Mouse (Mus musculus) layer of hippocampus, adult 9-10 months (tissue): ENCODE results near the gene Trim38.
"Not testable (repeated sequence)": the region's sequence is repeated elsewhere in the genome, so short reads cannot be mapped to it uniquely, and the experiment has no call there.

ENCODE experiments used
- DNase-seq: peaks from one replicate; pipeline ENCODE4 v3.0.0; 2022; ENCODE audit warnings: low spot score

Trim38 gene

DNA sequence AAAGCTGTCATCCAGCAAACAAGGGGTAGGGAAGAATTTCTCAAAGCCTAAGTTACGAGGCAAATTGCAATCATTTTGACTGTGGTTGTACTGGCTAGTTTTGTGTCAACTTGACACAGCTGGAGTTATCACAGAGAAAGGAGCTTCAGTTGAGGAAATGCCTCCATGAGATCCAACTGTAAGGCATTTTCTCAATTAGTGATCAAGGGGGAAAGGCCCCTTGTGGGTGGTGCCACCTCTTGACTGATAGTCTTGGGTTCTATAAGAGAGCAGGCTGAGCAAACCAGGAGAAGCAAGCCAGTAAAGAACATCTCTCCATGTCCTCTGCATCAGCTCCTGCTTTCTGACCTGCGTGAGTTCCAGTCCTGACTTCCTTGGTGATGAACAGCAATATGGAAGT lies at the start of gene Trim38:
Gene Trim38, plus strand, starts transcription at position 301 of the 400 bp plus-strand sequence.
- not testable (repeated sequence) for DNase-seq

DNA sequence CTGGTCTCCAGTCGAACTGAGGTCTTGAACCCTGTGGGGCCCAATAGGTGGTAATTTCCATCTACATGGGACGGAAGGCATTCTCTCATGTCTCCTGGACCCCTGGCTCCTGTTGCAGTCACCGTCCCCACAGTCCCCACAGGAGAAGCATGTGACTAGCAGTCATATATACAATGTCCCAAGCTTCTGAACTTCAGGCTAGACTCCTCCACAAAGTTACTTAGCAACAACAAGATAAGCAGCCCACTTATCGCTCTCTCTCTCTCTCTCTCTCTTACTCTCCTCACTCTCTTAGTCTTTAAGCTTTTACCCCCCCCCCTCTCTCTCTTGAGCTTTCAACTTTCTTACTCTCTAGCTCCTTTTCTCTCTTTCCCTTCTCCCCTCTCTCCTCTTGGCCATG lies 45.5 kb upstream of the Trim38 start:
- no peak for DNase-seq

- no peak for DNase-seq
These were observed 44.5 kb upstream of the Trim38 start for GRCm38 (mm10) chr13:23725213-23725612.

DNA sequence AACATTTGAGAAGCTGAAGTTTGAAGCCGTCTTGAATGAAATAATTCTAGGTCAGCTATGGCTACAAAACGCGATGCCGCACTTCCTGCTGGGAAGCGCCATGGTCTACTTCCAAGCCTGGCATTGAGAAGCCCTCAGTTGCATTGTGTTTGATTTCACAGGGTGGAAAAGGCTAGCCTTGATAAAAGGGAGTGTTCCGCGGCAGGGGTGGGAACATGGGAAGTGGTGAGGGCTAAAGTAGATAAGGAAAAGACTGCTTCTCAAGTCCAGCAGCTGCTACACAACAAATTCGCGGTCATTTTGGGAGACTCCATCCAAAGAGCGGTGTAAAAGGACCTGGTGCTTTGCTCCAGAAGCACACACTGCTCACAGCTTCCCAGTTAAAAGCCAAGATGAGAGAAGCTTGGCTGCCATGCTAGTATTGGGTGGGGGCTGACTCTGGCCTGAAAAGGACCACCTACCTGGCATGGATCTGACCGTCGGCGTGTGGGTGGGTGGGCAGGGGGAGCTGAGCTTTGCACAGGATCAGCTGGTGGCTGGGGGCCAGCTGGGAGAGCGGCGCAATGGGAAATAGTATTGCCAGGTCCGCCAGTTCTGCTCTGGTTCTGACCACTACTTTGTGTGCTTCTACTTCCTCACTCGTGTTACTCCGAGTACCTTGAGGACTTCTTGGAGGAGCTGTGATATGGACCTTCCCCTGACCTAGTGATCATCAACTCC lies 41.1 kb upstream of the Trim38 start:
- DNase-seq = no peak

DNA sequence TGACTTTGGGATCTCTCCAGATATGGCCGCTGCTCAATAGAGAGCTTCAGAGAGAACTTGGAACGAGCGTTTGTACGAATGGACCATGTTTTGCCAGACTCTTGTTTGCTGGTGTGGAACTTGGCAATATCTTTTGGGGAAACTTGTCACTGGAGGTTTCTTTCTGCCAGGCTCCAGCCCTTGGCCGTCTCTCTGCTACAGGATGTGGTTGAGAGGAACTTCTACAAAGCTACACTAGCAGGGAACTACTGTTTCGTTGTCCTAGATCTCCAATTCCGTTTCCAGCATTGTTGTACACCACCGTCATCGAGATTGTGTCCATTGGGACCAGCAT lies 40.6 kb upstream of the Trim38 start:
- no peak for DNase-seq

GRCm38 (mm10) chr13:23729706-23730105 lies 40.0 kb upstream of the Trim38 start:
- DNase-seq = no peak

GRCm38 (mm10) chr13:23730479-23730878 lies 39.2 kb upstream of the Trim38 start:
- DNase-seq = no peak

GRCm38 (mm10) chr13:23732156-23732804 lies 37.4 kb upstream of the Trim38 start:
- DNase-seq = no peak

- DNase-seq = no peak
These were observed 32.6 kb upstream of the Trim38 start for GRCm38 (mm10) chr13:23737091-23737490.

DNA sequence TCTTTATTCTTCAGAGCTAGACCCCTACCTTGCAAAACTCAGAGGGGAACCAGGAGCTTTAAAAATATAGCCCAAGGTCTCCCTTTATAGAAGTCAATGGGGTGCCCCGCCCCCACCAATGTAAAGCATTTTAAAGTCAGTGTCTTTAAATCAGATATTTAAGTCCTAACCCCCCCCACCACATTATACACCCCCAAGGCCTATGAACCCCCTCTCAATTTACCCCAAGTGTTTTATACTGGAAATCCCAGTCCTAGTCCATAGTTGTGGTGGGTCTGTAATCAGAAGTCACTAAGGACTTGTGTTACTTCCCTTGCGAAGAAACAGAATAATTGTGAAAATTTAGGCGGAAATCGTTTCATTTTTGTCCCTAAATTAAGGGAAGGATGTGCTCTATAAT lies 31.7 kb upstream of the Trim38 start:
- DNase-seq = no peak

GRCm38 (mm10) chr13:23738677-23739068 lies 31.0 kb upstream of the Trim38 start, which contains the start of gene Hist1h1c:
Gene Hist1h1c, plus strand, starts transcription at chr13:23738808.
- DNase-seq = peak; percentile 69

DNA sequence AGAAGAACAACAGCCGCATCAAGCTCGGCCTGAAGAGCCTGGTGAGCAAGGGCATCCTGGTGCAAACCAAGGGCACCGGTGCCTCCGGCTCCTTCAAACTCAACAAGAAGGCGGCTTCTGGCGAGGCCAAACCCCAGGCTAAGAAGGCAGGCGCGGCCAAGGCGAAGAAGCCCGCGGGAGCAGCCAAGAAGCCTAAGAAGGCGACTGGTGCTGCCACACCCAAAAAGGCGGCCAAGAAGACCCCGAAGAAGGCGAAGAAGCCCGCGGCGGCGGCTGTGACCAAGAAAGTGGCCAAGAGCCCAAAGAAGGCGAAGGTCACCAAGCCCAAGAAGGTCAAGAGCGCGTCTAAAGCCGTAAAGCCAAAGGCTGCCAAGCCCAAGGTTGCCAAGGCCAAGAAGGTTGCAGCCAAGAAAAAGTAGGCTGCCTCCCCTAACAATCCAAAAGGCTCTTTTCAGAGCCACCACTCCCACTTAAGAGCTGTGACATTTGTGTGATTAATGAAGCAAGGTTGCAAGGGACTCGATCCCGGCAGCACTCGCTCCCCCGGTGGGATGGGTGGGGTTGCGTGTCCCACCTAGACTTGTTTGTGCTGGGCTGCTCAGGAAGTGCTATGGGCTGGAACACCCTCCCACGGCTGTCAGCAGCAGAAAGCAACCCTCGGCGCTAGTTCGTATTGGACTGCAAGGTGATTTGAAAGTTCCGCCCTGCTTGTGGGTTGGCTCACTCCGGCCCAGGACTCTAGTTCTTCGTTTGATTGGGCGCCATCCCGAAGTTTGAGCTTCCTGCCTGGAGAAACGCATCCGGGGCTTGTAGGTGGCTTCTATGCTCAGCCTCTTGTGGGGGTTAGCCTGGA lies 30.4 kb upstream of the Trim38 start:
- peak; percentile 89 for DNase-seq

DNA sequence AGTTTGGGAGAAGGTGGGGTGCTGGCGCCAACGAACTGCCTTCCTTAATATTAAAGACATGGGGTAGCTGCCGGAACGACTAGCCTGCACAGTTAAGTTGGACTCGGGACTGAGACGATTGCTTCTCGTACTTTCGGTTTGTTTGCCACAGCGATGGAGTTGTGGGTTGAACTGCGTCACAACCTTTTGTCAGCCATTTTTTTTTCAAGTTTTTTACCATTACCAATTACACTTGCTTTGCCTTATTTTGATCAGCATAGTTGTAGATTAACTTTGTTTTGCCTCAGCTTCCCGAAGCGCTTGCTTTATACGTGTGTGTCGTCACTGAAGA lies 29.8 kb upstream of the Trim38 start:
- no peak for DNase-seq

DNA sequence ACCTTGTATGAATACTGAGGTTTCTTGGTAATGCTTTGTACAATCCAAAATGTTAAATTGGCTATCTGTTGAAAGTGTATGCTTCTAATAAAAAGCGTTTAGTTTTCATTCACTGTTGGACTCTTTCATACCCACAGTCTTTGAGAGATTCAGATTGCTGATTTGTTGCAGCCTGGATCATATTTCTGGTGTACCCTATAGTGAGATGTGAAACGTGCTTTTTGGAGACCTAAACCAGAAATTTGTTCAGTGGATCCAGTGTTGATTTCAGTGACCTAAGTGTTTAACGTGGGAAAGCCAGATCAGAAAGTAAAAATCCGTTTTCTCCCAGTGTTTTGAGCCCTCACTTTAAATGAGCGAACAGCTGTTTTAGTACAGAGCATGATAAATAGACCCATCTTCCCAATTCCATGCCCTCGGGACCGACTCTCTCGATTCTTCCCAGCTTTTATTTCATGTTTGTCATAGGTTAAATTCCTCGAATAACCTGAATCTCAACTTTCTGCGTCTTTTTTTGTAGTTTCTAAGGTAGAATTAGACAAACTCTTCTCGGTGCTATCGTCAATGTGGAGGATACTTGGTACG lies 29.4 kb upstream of the Trim38 start:
- no peak for DNase-seq

DNA sequence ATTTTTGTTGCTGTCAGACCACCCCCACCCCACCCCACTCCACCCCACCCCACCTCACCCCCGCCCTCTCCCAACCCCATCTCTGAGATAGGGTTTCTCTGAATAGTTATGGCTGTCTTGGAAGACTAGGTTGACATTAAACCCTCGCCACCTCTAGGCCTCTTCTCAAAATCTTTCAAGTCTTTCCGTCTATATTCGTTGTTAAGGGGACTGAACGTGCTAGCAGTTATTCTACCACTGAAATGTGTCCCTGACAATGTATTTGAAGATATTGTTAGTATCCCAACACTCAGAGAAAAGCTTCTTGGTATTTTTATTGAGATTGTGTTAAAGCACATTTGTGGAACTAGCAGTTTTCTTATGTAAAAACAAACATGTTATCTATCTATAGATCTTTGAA lies 28.8 kb upstream of the Trim38 start:
- no peak for DNase-seq

DNA sequence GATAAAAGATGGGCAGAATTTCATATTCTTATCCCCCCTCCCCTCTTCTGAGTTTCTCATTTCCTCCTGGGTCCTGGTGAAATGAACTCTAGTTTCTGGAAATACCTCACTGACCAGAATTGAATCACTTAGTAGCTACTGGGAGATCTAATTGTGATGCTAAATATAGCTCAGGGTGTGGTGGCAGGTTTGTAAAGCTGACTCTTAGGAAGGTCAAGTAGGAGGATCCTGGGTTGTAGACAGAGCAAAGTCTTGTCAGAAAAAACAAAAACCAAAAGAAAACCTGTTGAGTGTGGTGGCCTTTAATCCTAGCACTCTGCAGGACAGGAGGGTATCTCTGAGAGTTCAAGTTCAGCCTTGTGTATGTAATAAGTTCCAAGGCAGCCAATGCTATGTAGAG lies 27.7 kb upstream of the Trim38 start:
- DNase-seq = no peak

DNA sequence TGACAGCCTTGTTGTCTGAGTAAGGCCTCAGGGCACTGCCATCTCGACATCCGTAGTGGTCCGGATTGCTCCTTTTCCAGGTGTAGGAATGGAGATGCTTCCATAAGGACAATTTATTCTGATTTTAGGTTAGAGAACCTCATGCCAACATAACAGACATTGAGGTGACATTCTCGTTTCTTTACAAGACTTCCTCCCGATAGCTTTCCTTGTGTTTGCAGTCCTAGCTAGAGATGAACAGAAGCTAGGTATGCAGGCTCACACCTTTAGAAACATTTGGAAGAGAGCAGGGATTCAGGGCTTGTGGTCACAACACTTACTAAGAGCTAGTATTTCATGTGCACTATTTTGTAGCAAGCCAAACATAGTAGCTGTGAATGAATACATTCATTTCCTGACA lies 26.5 kb upstream of the Trim38 start:
- no peak for DNase-seq

DNA sequence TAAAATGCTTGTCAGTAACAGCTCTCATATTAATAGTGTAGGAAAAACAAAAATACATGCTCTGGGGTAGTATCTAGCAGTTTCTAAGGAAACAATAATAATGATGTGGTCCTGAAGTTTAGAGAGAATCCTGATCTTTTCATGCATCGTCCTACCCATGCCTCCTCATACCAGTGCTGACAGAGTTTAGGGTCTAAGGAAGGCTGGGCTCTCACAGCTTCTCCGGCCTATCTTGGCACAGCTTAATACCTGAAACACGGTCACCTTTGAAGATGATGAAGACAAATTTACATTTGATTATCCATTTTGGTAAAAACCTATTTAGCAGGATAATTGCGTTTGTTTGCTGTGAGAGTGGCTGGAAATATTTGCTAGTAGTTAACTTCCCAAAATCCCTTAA lies 25.8 kb upstream of the Trim38 start:
- no peak for DNase-seq

- DNase-seq = no peak
These were observed 25.0 kb upstream of the Trim38 start for GRCm38 (mm10) chr13:23744421-23745380.

GRCm38 (mm10) chr13:23745381-23746161 lies 24.1 kb upstream of the Trim38 start, which contains the start of gene Hist1h3c:
Gene Hist1h3c, minus strand, starts transcription at chr13:23745602.
- peak; percentile 78 for DNase-seq
